Mouse (Mus musculus) ZHBTc4 (cell line): Measurements from ENCODE around the gene Fcrl5.
A peak's percentile ranks its signal among the peaks of the same experiment; 100 is the strongest.

Source experiments
- DNase-seq: peaks from one replicate; pipeline ENCODE4 v3.0.0-alpha.2; 2011; ENCODE audit warnings: low read depth, low spot score

Fcrl5 gene

DNA sequence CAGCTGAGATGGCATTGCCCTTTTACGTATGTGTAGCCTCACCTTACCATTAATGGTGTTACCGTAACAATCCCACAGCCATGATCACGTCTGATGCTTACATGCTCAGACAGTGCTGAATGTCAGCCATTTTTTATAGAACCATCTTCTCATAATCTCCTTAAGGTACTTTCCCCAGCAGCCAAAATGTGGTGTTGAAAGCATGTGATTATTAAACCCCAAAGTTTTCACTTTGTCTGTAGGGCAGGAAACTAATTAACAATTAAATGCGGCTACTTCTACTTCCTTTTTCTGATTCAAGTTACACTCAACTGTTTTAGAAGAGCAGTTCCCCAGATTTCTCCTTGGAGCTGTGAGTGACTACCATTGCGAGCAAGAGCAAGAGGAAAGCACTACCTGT, at the start of gene Fcrl5:
Gene Fcrl5, plus strand, starts transcription at position 295 of the 400 bp plus-strand sequence.
- no peak for DNase-seq

DNA sequence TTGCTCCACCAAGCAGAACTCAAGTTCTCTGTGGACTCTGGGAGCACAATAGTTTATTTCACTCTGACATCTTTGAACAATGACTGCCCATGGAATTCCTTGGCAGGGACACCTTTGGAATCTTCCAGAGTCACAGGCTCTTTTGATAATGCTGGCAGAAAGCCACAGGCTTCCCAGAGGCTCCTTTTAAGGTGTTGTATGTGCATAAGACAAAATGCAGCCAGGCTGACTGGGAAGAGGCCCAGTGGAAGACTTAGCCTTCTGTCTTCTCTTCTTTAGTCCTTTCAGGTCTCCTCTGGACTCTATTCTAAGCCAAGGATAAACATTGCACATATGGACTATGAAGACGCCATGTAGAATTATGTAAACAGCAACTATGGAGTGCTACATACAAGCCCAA, 44.6 kb upstream of the Fcrl5 start:
- no peak for DNase-seq

DNA sequence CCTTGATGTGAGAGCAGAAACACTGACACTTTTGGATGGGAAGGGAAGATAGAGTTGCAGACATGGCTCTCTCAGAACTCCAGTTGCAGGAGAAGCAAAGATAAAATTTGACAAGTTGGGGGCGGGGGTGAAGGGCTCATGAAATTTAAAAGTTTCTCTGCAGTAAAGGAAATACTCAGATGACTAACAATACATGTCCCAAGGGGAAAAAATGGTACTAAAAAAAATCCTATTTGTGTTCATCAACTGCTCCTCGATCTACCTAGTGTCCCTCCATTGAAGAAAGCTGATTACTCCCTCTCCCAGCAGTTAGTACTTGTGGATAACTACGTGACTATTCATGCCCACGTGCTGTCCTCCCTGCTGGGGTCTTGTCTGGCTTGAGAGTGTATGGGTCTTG, 36.8 kb upstream of the Fcrl5 start:
- DNase-seq: no peak

DNA sequence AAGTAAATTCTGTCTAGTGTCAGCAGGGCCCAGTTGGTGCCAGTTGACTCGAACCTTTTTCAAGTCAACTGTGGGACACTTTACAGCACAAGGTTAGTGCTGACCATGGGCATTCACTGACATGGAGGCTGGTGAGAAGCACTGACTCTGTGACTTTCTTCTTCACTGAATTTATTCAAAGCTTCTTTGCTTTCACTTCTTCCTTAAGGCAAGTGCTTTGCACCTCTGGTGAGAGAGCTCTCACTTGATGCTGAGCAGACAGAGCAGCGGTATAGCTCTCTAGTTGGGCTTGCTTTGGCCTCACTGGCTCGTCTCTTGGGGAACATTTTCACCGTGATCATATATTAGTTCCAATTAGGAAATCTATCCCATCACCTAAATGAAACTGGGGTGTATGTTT, 35.7 kb upstream of the Fcrl5 start:
- no peak for DNase-seq

DNA sequence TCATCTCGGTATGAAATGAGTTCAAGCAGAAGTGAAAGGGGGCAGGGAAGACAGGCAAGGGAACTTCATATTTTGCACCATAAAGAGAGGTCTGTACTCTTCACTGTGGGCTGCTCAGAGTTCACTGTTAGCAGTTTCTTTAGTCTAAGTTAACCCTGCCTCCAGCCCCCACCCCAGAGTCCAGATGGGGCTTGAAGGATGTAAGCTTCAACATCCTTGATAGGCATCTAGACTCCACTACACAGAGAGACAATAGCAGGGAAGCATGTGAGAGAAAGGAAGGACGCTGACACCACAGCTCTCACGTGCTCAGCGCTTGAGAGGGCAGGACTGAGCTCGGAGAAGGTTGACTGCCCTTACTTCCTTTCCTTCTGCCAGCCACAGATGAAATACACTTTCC, 34.3 kb upstream of the Fcrl5 start:
- DNase-seq: no peak

DNA sequence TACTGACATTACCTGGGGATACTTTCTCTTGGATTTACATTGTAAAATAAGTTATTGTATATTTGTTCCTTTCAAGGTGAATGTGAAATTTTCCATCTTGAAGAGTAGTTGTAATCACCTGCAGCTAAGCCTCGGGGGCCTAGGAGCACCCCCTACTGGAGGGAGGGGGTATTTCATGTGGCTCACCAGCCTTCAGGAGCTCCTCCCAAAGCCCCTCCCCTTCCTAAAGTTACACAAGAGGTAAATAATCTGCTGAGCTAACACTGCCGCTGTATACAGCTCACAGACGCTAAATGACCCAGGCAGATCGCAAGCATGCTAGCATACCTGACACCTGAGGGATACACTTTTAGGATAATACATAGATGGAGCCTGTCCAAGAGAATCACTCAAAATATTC, 27.4 kb upstream of the Fcrl5 start:
- DNase-seq: peak; percentile 90

DNA sequence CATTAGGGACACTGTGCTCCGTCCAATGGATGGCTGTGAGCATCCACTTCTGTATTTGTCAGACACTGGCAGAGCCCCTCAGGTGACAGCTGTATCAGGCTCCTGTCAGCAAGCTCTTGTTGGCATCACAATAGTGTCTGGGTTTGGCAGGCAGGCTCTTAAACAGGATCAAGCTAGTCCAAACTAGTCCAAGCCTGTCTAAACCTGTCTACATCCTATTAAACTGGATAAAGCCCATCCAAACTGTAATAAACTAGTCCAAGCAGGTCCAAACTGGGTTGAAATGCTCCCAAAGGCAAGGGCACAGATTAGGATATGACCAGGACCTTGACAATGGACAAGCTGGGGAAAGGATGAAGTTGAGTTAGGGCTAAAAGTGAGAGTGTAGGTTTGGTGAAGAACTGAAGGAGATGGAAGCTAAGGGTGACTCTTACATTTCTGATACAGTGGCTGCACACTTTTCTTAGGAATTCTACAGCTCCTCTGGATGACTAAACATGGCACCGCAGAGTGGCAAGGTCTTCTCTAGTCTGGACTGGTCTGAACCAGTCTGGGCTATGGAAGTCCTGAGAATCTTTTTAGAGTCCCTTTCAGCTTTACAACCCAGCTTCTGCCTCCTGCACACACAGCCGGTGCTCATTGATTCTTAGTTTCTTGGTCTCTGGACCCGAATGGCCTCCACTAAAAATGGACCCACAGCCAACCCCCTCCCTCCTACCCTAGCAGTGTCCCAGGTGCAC, 26.2 kb upstream of the Fcrl5 start:
- peak; percentile 88 for DNase-seq

DNA sequence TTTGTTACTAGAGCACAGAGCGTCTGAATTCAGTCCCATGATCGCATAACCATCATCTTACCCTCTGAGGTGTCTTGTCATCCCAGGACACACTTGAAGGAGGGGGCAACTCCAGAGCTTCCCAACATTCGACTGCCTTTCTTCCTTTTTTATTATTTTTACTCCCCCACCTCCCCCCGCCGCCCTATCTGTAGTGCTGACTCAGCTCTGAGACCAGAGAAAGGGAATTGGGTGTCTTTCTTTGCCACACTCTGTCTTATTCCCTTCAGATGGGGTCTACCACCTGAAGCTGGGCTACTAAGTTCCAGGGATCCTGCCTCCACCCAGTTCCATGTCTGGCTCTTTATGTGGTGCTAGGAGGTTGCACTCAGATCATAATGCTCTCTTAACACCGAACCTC, 25.0 kb upstream of the Fcrl5 start:
- DNase-seq: peak; percentile 17

DNA sequence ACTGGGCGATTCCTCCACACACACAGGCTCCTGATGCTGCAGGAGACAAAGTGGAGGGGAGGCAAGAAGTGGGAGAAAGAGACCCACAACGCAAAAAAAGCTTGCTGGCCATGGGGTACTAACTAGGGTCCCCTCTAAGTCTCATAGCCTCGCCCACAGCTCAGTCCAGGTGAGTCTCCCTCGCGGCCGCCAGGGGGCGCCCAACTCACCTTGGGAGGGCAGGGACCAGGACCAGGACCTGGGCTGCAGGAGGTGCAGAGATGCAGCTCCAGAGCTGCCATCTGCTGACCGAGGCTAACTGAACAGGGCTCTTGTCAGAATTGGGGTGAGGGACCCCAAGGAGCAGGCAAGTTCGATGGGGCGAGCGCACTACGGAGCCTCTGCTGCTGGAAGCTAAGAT, 24.4 kb upstream of the Fcrl5 start:
- DNase-seq: peak; percentile 60

DNA sequence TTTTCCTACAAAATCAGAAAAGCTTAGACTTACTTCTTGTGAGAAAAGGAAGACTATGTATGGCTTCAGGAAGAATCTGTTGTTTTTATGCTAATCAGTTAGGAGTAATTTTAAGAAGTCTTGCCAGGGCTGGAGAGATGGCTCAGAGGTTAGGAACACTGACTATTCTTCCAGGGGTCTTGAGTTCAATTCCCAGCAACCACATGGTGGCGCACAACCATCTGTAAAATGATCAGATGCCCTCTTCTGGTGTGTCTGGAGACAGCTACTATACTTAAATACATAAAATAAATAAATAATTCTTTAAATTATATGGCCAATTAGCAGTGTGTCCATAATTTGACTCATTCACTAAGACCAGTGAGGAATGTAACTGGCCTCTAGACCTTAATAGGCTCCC, 14.9 kb upstream of the Fcrl5 start:
- peak; percentile 9 for DNase-seq

DNA sequence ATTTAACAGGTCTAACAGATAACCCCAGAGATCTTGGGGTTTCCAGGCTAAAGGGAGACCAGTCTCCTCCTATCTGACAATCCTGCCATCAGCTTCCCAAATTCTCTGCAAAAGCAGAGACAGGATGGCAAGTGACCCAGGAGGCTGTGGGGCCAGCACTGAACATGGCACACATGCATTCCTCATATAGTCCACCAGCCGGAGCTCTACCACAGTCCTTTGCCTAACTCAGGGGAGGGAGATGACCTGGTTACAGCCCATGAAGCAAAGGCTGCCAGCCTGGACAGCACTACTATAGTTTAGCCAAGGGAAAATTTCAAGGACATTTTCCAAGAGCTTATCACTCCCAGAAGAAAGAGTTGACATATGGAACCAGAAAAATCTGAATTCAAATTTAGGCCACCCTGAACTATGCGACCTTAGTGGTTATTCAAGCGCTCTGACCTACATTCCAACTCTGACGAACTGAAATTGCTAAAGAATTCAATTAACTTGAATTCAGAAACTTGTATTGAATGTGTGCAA, 13.1 kb upstream of the Fcrl5 start:
- DNase-seq: no peak

DNA sequence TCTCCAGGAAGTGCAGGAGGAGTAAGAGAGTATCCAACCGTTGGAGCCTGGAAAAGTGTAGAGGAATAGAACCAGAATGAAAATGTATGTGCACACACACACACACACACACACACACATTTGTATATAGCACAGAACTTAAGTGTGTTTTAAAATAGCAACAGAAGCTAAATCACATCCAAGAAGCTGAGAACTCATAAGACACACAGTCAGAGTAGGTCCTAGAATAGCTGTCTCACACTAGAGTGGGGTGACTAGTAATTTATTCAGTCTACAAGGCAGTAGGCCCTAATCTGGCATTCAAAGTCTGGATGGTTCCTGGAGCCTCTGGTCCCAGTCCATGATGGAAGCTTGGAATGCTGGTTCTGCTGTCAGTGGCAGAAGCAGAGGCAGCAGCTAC, 5.0 kb downstream of the Fcrl5 start:
- no peak for DNase-seq

DNA sequence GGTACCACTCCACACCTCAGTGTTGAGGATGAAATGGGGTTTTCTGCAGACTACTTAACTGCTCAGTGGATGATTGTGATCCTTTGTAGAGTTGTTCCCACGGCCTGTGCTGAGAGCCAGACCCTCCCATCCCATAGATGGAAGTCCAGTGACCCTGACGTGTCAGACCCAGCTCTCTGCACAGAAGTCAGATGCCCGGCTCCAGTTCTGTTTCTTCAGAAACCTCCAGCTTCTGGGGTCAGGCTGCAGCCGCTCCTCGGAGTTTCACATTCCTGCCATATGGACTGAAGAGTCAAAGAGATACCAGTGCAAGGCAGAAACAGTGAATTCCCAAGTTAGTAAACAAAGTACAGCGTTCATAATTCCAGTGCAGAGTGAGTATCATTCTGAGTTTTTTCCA, 8.4 kb downstream of the Fcrl5 start:
- no peak for DNase-seq

DNA sequence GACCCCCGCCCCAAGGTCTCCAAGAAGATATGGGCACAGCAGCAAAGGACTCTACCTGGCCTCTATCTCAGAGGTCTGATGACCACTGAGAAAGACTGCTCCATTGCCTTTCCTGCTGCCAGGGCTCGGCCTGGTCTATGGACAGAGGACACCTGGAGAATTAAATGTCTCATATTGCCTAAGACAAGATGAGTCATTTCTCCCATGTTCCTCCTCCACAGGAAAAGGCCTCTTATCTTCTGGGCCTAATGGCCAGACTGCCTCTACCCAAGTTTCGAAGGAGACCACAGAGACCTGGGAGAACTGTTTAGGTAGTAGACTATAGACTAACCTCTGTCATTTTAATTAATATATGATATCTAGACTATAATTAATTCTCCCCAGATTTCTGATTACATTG, 29.9 kb downstream of the Fcrl5 start:
- no peak for DNase-seq

DNA sequence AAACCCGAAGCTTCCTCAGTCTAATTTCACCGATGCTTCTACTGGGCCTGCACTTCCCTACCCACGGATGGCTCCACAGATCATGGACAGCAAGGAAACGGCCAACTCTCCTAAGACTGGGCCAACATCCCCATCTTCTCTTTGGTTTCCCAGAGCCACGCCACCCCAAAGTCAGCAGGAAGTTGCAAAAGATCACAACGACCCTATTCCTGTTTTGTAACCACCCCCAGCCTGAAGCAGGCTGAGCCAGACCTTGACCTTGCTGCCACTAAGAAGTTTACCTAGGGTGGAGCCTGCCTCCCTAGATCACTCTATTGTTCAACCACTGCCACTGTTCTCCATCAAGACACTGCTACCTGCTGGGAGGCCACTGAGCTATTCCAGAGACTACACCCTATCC, 31.4 kb downstream of the Fcrl5 start:
- peak; percentile 35 for DNase-seq

DNA sequence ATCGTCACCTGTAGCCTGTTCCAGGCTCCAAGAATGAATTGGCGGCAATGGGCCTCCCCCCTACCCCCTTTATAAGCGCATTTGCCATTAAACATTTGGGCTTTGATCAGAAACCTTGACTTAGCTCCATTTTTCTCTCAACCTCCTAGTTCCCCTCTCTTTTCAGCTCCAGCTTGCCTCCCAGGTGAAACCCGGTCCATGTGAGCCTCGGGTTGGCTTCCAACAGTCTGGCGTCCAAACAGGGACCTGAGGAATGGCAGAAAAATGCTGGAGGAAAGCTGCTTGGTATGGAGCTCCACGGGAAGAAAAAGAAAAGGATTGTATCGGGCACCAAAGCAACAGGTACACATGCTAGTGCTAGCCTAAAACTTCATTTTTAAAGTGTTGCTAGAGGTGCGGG, 31.8 kb downstream of the Fcrl5 start:
- DNase-seq: peak; percentile 43

DNA sequence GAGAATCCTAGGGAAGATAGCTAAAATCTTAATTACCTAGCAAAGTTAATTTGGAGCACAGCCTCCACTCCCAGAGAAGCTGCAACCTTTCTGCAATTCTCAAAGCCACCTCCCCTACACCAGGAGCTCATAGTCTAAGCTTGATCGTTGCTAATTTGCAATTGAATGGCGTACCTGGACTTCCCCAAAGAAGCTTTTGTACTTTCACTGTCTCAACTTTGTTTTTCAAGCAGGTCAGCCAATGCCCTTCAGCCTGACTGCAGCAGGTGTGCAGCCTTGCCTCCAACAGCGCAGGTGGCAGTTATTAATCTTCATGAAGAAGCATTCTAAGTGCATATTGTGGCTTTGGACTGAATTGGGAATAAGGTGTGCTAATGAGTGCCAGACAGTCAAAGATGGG, 42.4 kb downstream of the Fcrl5 start:
- DNase-seq: peak; percentile 91

DNA sequence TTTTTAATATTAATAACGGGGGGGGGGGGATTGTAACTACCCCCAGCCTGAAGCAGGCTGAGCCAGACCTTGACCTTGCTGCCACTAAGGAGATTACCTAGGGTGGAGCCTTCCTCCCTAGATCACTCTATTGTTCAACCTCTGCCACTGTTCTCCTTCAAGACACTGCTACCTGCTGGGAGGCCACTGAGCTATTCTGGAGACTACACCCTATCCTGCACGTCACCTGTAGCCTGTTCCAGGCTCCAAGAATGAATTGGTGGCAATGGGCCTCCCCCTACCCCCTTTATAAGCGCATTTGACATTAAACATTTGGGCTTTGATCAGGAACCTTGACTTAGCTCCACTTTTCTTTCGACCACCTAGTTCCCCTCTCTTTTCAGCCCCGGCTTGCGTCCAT, 43.0 kb downstream of the Fcrl5 start:
- DNase-seq: peak; percentile 86

DNA sequence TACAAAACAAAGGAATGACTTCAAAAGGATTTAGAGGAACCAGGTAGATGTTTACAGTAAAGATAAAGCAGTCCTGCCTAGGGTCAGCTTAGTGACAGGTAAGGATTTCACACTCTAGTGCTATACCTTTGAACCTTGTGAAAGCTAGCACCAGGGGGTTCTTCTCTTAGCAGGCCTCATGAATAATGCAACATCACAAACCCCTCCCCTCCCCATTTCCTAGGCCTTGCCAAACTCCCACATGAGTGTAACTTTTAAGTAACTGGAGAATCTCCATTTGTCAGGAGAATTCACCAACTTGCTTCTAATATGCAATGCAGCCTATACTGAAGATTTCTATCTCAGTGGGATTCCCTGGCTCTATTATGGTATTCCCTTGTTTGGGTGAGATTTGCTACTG, 43.7 kb downstream of the Fcrl5 start:
- DNase-seq: peak; percentile 78

DNA sequence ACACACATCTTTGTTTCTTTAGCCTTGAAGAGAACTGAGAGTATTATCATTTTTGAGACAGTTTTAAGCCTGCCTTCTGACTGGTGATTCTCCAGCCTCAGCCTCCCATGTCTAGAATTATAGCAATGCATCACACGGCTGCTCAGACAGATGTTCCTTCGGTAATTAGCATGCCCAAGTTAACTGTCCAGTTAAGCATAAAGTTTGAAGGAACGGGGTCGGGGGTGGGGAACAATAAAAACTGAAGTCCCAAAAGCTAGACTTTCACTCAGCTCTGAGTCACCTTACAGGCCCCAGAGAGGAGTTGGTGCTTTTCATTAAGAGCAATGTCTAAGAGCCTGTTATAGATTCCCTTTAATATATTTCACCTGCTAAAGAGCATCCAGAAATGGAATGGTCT, 51.8 kb downstream of the Fcrl5 start:
- no peak for DNase-seq

DNA sequence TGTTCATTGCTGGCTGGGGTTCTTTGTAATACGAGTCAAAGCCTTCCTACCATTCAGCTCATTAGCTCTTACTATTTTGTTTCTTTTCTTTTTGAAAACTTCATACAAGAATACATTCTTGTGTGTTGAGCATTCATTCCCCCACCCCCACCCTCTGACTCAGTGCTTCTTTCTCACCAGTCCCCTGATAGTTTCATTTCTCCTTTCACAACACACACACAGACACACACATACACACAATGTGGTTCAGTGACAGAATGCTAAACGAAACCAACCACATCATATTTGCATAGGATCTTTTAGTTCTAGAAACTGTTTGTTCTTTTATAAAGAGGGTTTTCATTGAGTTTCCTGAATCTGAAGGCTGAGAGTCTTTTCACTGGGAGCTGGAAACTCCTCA, 52.3 kb downstream of the Fcrl5 start:
- DNase-seq: no peak

DNA sequence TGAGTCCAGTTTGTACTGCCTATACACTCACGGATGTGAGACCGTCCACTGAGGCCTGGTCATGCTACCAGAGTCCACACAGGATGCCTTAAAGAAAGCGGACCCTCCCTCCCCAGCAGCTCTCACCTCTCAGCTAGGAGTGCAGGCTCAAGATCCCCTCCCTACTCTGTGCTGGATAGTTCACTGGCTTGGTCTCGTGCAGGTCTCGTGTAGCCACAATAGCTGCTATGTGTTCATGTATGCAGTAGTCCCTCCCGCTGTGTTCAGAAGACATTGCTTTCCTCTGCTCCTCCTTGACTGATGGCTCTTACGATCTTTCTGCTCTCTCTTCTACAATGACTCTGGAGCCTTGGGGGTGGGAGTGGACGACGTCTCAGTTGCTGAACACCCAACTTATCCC, 62.7 kb downstream of the Fcrl5 start:
- DNase-seq: peak; percentile 71

DNA sequence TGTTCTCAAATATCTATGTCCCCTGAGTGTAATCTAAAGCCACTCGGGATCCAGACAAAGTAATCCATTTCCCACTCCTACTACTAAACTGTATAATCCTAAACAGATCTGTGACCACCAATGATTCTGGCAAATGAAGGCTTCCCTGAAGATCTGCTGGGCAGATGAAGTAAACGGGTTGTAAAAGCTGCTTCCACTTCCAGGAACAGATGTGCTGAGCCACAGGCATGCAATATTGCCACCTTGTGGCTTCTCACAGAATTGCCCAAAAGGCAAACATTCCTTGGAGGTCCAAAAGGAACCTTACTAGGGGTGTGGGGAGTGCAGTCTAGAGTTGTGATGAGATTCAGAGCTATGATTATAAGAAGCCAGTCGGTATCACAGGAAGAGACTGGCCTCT, 63.5 kb downstream of the Fcrl5 start:
- DNase-seq: peak; percentile 90
